Mouse (Mus musculus) thymus, adult 2 months (tissue): ENCODE results near the gene Rbm3.

Experiments
- CTCF ChIP-seq: fragments of 200-500 bp; IDR thresholded peaks from 2 replicates; pipeline ENCODE4 v1.5.1; 2012; ENCODE audit warnings: mild to moderate bottlenecking, control low read depth, low read length, moderate library complexity, borderline replicate concordance; ENCODE audit not compliant: control insufficient read depth, poor library complexity, insufficient read depth; ENCODE audit errors: extremely low read depth
- POLR2A ChIP-seq: fragments of 200-500 bp; IDR thresholded peaks from 2 replicates; pipeline ENCODE4 v1.6.1; 2012; ENCODE audit warnings: mild to moderate bottlenecking, low read length, control low read depth, moderate library complexity; ENCODE audit not compliant: control insufficient read depth, poor library complexity, insufficient read depth; ENCODE audit errors: extremely low read depth

DNA sequence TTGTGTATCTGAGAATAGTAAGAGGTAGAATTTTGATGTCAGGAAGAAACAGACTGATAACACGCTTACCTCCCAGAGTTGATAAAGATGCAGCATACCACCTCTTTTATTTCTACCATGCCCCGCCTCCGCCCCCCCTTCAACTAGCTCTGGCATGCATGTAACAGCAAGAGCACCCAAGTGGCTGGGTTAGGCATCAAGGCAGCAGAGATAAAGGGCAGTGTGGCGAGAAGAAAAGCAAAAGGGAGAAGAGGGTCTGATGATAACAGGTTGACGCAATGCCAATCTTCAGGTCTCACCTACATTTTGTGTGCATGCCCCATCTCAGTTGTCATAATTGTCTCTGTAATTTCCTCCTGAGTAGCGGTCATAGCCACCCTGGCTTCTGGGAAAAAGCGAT, 2.7 kb downstream of the Rbm3 start:
- no peak for TF ChIP-seq POLR2A
- no peak for TF ChIP-seq CTCF
